Mouse (Mus musculus) limb, embryonic 11.5 days (tissue): ENCODE measurements at regions not wholly inside any gene's neighbourhood (a gene's known extent, or its start where the extent isn't known, plus 50 kb on each side); places are given as distances from the start of the nearest gene placed in this dataset.

ENCODE experiments used
- ATAC-seq: fragments of 200-750 bp; cut with Nextera tagmentation; 2 replicates; pipeline ENCODE4 v1.8.0; 2017; ENCODE audit warnings: low read depth; ENCODE audit not compliant: insufficient number of reproducible peaks, low FRiP score, low TSS enrichment
- DNase-seq: peaks from one replicate; pipeline ENCODE4 v3.0.0-alpha.2; 2015; ENCODE audit warnings: low spot score
- H3K27ac ChIP-seq: fragments of 300-500 bp; sonication (generic); replicated peaks from 2 replicates; pipeline ENCODE4 v1.5.1; 2014; ENCODE audit warnings: low read depth, mild to moderate bottlenecking, low read length
- H3K27me3 ChIP-seq: fragments of 300-500 bp; sonication (generic); 2 replicates; pipeline ENCODE4 v1.6.1; 2014; ENCODE audit warnings: mild to moderate bottlenecking, low read length, mixed read lengths; ENCODE audit not compliant: control insufficient read depth, insufficient read depth
- H3K36me3 ChIP-seq: fragments of 300-500 bp; sonication (generic); 2 replicates; pipeline ENCODE4 v1.6.1; 2014; ENCODE audit warnings: mild to moderate bottlenecking, low read length, moderate library complexity, mixed read lengths; ENCODE audit not compliant: control insufficient read depth, insufficient read depth
- H3K4me1 ChIP-seq: fragments of 300-500 bp; sonication (generic); 2 replicates; pipeline ENCODE4 v1.6.1; 2014; ENCODE audit warnings: low read length, mixed read lengths; ENCODE audit not compliant: control insufficient read depth, insufficient read depth
- H3K4me2 ChIP-seq: fragments of 300-500 bp; sonication (generic); 2 replicates; pipeline ENCODE4 v1.6.1; 2014; ENCODE audit warnings: low read depth, mild to moderate bottlenecking, moderate library complexity; ENCODE audit not compliant: severe bottlenecking
- H3K4me3 ChIP-seq: fragments of 300-500 bp; sonication (generic); 2 replicates; pipeline ENCODE4 v1.5.1; 2014; ENCODE audit warnings: low read depth, low read length
- H3K9ac ChIP-seq: fragments of 300-500 bp; sonication (generic); 2 replicates; pipeline ENCODE4 v1.6.1; 2014; ENCODE audit warnings: mild to moderate bottlenecking, low read length
- H3K9me3 ChIP-seq: fragments of 300-500 bp; sonication (generic); 2 replicates; pipeline ENCODE4 v1.6.1; 2016; ENCODE audit warnings: low read length; ENCODE audit not compliant: control insufficient read depth
- WGBS: fragments of 180-500 bp; shearing (Covaris S2); extraction: QIAGEN DNeasy Blood & Tissue Kit; methylation state at CpG from one replicate; pipeline ENCODE4 v1.1.7; 2014; 5-methylcytosine and 5-hydroxymethylcytosine counted together

DNA sequence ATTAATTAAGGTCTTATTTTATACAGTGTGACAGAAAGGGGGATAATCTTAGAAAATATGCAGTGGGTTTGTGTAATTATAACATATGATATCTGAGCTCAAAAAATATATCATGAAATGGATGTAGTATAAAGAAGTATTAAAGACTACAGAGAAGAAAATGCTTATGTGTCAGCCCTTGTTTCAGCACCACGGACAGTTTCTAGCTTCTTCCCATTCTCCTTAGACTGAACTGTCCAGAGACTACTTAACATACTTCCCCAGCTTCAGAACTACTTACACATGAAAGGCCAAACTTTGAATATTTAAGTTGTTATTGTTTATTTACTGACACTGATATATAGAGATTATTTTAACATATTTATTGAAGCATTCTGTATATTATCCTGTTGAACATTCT is 578.4 kb downstream of the Nsun3 start:
- Histone ChIP-seq H3K9ac (no peak overlapping the region), H3K4me2 (no peak overlapping the region), H3K27ac (no peak overlapping the region), H3K9me3 (no peaks in the 10 kb centered on the region), H3K27me3 (no peaks in the 10 kb centered on the region), H3K4me1 (no peaks in the 10 kb centered on the region), H3K36me3 (no peaks in the 10 kb centered on the region), H3K4me3 (no peak overlapping the region)
- no peak for ATAC-seq
- peak; percentile 46 for DNase-seq
- 50% methylated on average over 1 of the region's 1 CpGs for WGBS

- Histone ChIP-seq H3K27me3 (no peaks in the 10 kb centered on the region), H3K4me3 (no peak overlapping the region), H3K4me2 (no peak overlapping the region), H3K36me3 (no peaks in the 10 kb centered on the region), H3K9me3 (no peaks in the 10 kb centered on the region), H3K4me1 (no peaks in the 10 kb centered on the region), H3K9ac (no peak overlapping the region), H3K27ac (no peak overlapping the region)
- ATAC-seq (no peak), DNase-seq (no peak)
Measured at GRCm38 (mm10) chr16:62182988-62183387, 603.6 kb downstream of the Nsun3 start.
